Mouse (Mus musculus): ENCODE measurements around the gene Camsap2. TPM values are rescaled to one million over a fixed set of nuclear protein-coding genes. Genes with fewer than 3 reads are reported as not detected.

Camsap2 gene
- total RNA-seq, 4 experiments from 2014 or later = 123 to 147 (median 134) TPM

GRCm38 (mm10) chr1:136226626-136227025 is 119.3 kb downstream of the Camsap2 start:
- no peak for DNase-seq (ENCODE audit: low spot score in 2 of 2)

- no peak for DNase-seq (ENCODE audit: low spot score in 2 of 2)
Observed at GRCm38 (mm10) chr1:136225846-136226245, 120.1 kb downstream of the Camsap2 start.

- no peak for DNase-seq (ENCODE audit: low spot score in 2 of 2)
Observed at GRCm38 (mm10) chr1:136223758-136224342, 122.1 kb downstream of the Camsap2 start.

DNA sequence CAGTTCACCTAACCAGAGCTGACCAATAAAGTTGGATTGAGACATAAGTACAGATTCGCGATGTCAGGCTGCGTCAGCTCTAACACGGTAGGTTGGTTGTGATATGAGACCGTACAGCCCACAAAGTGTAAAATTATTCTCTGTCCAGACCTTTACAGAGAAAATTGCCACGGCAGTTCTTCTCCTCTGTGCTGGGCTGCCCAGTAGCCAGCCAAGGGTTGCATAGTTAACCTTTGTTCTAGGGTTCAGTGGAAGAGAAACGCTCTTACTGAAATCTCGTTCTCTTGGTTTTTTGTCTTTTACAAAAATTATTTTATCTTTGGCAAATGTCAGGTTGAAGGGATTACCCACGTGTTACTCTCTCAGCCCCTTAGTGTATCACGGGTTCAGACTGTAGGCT is 123.5 kb downstream of the Camsap2 start:
- no peak for DNase-seq (ENCODE audit: low spot score in 2 of 2)

GRCm38 (mm10) chr1:136220037-136220871 is 125.7 kb downstream of the Camsap2 start:
- no peak for DNase-seq (ENCODE audit: low spot score in 2 of 2)

Other genes with a start within 250 kb of the Camsap2 start
- 10 to 100 TPM; 42.0 to 44.3 (median 42.9) TPM for gene Kif21b, start 214.7 kb downstream of the Camsap2 start, total RNA-seq (2022)
- 1 to 10 TPM in 2 of 4 experiments, under 1 TPM in 2; 0.71 to 3.1 (median 2.0) TPM for gene Mroh3, start 133.3 kb downstream of the Camsap2 start, total RNA-seq (2022)
- 1 to 10 TPM; 2.3 to 3.7 (median 3.0) TPM for gene Inava, start 111.8 kb downstream of the Camsap2 start, total RNA-seq (2022)
- gene Gpr25, start 85.2 kb downstream of the Camsap2 start, total RNA-seq (2022) = 1 to 10 TPM; 3.2 to 6.6 (median 3.9) TPM
- gene Ddx59, start 69.2 kb upstream of the Camsap2 start, total RNA-seq (2022) = 10 to 100 TPM in 3 of 4 experiments, 1 to 10 TPM in 1; 9.6 to 11.8 (median 11.1) TPM
- under 1 TPM; 0.08 to 0.27 (median 0.15) TPM for gene Kif14, start 120.2 kb upstream of the Camsap2 start, total RNA-seq (2022)